Mouse (Mus musculus) kidney, adult 9 months (tissue): ENCODE measurements at regions not wholly inside any gene's neighbourhood (a gene's known extent, or its start where the extent isn't known, plus 50 kb on each side); places are given as distances from the start of the nearest gene placed in this dataset.
"Not testable (repeated sequence)": the region's sequence is repeated elsewhere in the genome, so short reads cannot be mapped to it uniquely, and the experiment has no call there.

ENCODE experiments used
- DNase-seq: peaks from one replicate; pipeline ENCODE4 v3.0.0; 2022

- no peak for DNase-seq
Observed at GRCm38 (mm10) chr9:53045788-53046187, 202.1 kb downstream of the Ddx10 start.

GRCm38 (mm10) chr9:53033797-53034196 is 214.1 kb downstream of the Ddx10 start:
- DNase-seq, result no peak

- no peak for DNase-seq
Observed at GRCm38 (mm10) chr9:53022096-53022495, 225.8 kb downstream of the Ddx10 start.

DNA sequence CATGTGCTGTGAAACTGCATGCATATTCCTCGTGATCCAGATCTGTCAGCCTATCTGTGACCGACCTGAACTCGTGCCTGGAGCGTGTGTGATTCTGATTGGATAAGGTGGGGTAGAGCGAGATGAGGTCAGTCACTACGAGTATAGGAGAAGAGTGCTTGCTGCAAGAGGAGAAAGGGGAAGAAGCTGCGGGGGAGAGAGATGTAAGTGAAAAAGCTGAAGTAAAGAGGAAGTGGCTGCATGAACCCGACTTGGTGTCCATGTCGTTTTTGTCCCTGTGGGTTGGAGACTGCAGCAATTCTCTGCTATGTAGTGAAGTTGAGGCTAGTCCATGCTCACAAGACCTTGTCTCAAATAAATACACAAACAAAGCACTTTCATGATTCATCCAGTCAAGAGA is 237.1 kb downstream of the Ddx10 start:
- no peak for DNase-seq

GRCm38 (mm10) chr9:53007395-53007794 is 240.5 kb downstream of the Ddx10 start:
- no peak for DNase-seq

GRCm38 (mm10) chr9:53006085-53006484 is 241.8 kb downstream of the Ddx10 start:
- DNase-seq, result no peak

GRCm38 (mm10) chr9:53004253-53004978 is 243.4 kb downstream of the Ddx10 start:
- DNase-seq, result no peak

DNA sequence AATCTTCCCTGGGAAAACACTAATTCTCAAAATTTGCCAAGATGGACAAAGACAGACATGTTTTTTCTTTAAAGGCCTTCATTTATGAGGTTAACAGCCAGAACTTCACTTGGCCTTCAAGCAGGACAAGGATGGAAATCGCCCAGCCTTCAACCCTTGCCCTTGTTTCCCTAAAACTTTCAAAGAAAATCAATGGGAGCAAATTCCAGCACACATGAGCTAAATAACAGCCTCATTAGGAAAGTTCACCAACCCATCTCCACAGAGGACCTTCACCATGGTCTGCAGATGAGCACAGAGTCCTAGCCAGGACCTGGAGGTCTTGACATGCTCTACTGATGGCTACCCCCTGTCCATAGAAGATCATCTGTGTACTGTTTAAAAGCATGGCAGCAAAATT is 271.8 kb downstream of the Ddx10 start:
- no peak for DNase-seq

DNA sequence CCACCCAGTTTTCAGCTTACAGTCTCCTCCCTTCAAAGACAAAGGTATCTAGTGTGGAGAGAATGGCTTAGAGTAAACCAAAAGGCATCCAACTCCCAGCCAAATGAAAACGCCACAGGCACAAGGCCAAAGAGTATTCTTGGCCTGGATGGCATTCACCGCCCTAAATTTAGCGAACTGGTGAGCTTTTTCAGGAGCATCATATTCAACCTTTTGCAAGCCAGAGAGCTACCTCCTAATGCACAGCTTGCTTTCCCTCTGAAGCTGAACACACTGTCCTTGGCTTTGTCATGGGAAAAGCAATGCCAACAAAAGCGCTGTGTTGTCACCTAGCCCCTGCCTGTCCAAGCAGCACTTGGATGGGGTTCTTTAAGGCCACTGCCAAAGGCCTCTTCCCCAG is 282.2 kb downstream of the Ddx10 start:
- no peak for DNase-seq

- DNase-seq, result no peak
Observed at GRCm38 (mm10) chr9:52959668-52960067, 280.1 kb upstream of the AI593442 start.

- DNase-seq, result peak; percentile 5
Observed at GRCm38 (mm10) chr9:52957245-52957644, 277.7 kb upstream of the AI593442 start.

GRCm38 (mm10) chr9:52944081-52944480 is 264.5 kb upstream of the AI593442 start:
- DNase-seq, result peak; percentile 67

- DNase-seq, result no peak
Observed at GRCm38 (mm10) chr9:52941637-52941983, 262.0 kb upstream of the AI593442 start.

- no peak for DNase-seq
Observed at GRCm38 (mm10) chr9:52940964-52941636, 261.5 kb upstream of the AI593442 start.

DNA sequence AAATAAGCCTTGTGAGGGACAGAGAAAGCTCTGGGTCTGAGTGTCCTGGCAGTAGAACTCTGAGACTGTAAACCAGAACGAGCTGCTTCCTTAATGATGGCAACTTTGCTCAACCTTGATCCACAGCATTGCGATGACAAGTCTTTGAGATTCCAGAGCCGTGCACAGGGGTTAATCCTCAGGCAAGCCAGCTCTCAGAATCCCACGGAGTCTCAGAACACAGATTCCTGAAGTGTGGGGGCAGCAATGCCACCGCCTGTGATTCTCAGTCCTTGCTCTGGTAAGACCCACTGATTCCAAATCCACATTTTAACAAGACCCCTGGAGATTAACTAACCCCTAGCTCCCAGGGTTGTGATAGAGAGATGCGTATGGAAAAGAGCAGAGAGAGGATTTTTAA is 255.5 kb upstream of the AI593442 start:
- no peak for DNase-seq

DNA sequence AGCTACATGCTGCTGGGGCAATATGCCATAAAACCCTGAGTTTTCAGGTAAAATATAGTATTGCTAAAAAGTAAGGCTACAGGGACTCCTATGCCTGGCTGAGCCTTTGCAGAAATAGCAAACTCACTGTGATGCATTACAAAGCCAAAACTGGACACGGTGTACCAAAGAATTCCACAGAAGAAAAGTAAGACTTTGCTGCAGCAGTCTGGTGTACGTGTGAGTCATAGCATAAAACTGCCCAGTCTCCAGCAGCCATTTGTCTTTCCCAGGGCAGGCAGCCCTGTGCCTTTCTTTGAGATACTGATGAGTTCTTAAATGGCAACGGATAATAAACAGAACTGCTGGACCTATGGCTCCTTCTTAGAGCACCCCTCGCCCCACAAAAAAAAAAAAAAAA is 237.9 kb upstream of the AI593442 start:
- no peak for DNase-seq

- DNase-seq, result not testable (repeated sequence)
Observed at GRCm38 (mm10) chr9:52888653-52889052, 209.1 kb upstream of the AI593442 start.

DNA sequence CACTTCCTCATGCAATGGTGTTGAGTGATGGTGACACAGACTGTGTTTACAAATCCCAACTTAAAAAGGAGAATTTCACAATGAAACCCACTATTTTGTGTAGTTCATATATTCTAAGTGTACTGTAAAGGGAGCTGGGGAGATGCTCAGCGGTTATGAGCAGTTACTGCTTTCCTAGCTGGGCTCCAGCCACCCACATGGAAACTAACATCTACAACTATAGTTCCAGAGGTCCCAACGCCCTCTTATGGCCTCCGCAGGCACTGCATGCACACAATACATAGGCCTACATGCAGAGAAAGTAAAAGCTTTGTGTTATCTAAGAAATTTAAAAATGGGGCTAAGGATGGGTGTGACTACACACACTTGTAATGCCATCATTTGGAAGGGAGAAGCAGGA is 208.4 kb upstream of the AI593442 start:
- not testable (repeated sequence) for DNase-seq

DNA sequence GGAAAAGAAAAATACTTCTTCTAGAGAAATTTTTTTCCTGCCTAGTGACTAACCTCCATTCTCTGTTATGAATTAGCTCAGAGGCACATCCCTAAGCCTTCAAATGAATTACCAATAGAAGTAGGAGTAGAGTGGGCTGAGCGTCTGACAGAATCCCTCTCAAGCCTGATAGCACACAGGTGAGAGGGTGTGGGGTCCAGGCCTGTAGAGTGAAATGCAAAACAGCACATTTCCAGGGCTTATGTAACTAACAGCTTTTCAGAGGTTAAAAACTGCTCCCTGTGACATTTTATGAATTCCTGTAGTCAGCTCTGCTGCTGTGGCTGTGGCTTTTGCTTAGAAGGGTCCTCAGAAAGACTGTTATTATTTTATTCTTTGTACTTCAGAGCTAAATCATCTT is 187.7 kb upstream of the AI593442 start:
- DNase-seq, result no peak

GRCm38 (mm10) chr9:52860327-52860726 is 180.7 kb upstream of the AI593442 start:
- no peak for DNase-seq

- DNase-seq, result no peak
Observed at GRCm38 (mm10) chr9:52858411-52858810, 178.8 kb upstream of the AI593442 start.

- DNase-seq, result no peak
Observed at GRCm38 (mm10) chr9:52853338-52853737, 173.8 kb upstream of the AI593442 start.

- no peak for DNase-seq
Observed at GRCm38 (mm10) chr9:52850552-52850951, 171.0 kb upstream of the AI593442 start.

GRCm38 (mm10) chr9:52849931-52850330 is 170.4 kb upstream of the AI593442 start:
- DNase-seq, result no peak

DNA sequence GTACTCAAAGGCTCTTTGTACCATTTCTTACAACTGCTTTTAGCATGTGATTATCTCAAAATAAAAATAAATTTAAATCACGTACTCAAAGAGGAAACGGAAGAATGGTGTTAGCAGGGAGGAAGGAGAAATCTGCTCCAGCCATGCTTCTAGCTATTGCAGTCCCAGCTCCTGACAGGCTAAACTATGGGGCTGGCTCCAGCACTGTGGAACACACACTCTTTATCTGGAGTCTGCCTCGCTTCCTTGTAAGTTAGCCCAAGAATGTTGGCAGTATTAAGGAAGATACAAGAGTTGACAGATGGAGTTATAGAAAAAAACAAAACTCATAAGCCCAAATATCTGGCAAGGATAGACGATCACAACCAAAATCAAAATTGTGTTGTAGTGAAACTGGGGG is 161.5 kb upstream of the AI593442 start:
- DNase-seq, result no peak
